Mouse (Mus musculus): ENCODE results near the gene Amdhd1. TPM values are rescaled to one million over a fixed set of nuclear protein-coding genes. Genes with fewer than 3 reads are reported as not detected.

Amdhd1 gene
- polyA plus RNA-seq (2014; fragmentation: Nextera tagmentation; extraction: Ambion mirVana), result 0.18 TPM in 1 of 2 replicates, not detected in the other

GRCm38 (mm10) chr10:93539775-93540430 is at the start of gene Amdhd1:
TSS of gene Amdhd1 (minus strand) at chr10:93540033.
- peak; percentile 85 for DNase-seq (ENCODE audit: low spot score)
- H3K36me3 ChIP-seq (ENCODE audit: control insufficient read depth, insufficient read depth, low read length), result no peaks in the 10 kb centered on the region
- 3% methylated on average over 35 of the region's 35 CpGs for WGBS
- peak within 1 kb of the TSS; percentile 54 for H3K9ac ChIP-seq (ENCODE audit: low read length)
- H3K27ac ChIP-seq (ENCODE audit: low read depth, low read length), result no peak within 1 kb of the TSS
- peak; percentile 95 for ATAC-seq
- no peaks in the 10 kb centered on the region for H3K27me3 ChIP-seq (replicated peaks; ENCODE audit: control insufficient read depth, insufficient read depth, low read length)
- no peaks in the 10 kb centered on the region for H3K4me1 ChIP-seq (ENCODE audit: control insufficient read depth, insufficient read depth, low read length)
- H3K4me2 ChIP-seq (ENCODE audit: low read length), result peak within 1 kb of the TSS; percentile 69
- peak within 1 kb of the TSS; percentile 30 for H3K4me3 ChIP-seq (ENCODE audit: low read depth, low read length)
- no peaks in the 10 kb centered on the region for H3K9me3 ChIP-seq (replicated peaks; ENCODE audit: control insufficient read depth, low read length)

- H3K27ac ChIP-seq (ENCODE audit: low read depth, low read length), result peak within 1 kb of the TSS; percentile 72
- DNase-seq (ENCODE audit: low spot score) (peak; percentile 96), ATAC-seq (peak; percentile 91)
- no peaks in the 10 kb centered on the region for H3K27me3 ChIP-seq (replicated peaks; ENCODE audit: control insufficient read depth, insufficient read depth, low read length)
- under 1% methylated on average over 62 of the region's 63 CpGs for WGBS
- peak within 1 kb of the TSS; percentile 81 for H3K4me3 ChIP-seq (ENCODE audit: low read depth, low read length)
- peaks cover 26% of the 10 kb centered on the region for H3K36me3 ChIP-seq (ENCODE audit: control insufficient read depth, insufficient read depth, low read length)
- H3K4me2 ChIP-seq (ENCODE audit: low read length), result peak within 1 kb of the TSS; percentile 93
- peak within 1 kb of the TSS; percentile 90 for H3K9ac ChIP-seq (ENCODE audit: low read length)
- H3K4me1 ChIP-seq (ENCODE audit: control insufficient read depth, insufficient read depth, low read length), result peaks cover 12% of the 10 kb centered on the region; the same call in 1 of the 2 replicates
- H3K9me3 ChIP-seq (replicated peaks; ENCODE audit: control insufficient read depth, low read length), result no peaks in the 10 kb centered on the region
These were observed 49.5 kb upstream of the Amdhd1 start, which contains the start of gene Snrpf for GRCm38 (mm10) chr10:93589281-93589848. TSS of gene Snrpf (minus strand) at chr10:93589706.

- WGBS, result 1% methylated on average over 11 of the region's 11 CpGs
- DNase-seq (ENCODE audit: low spot score) (peak; percentile 37), ATAC-seq (peak; percentile 24; the same call in 1 of the 2 replicates)
These were observed 49.0 kb upstream of the Amdhd1 start for GRCm38 (mm10) chr10:93588796-93589195.

GRCm38 (mm10) chr10:93577271-93577886 is 37.5 kb upstream of the Amdhd1 start:
- H3K4me2 ChIP-seq (ENCODE audit: low read length), result no peak overlapping the region
- H3K4me1 ChIP-seq (ENCODE audit: control insufficient read depth, insufficient read depth, low read length), result no peaks in the 10 kb centered on the region
- DNase-seq (ENCODE audit: low spot score), result peak; percentile 84
- H3K9me3 ChIP-seq (replicated peaks; ENCODE audit: control insufficient read depth, low read length), result no peaks in the 10 kb centered on the region
- no peak overlapping the region for H3K27ac ChIP-seq (ENCODE audit: low read depth, low read length)
- no peaks in the 10 kb centered on the region for H3K27me3 ChIP-seq (replicated peaks; ENCODE audit: control insufficient read depth, insufficient read depth, low read length)
- no peak for ATAC-seq
- no peak overlapping the region for H3K9ac ChIP-seq (ENCODE audit: low read length)
- H3K4me3 ChIP-seq (ENCODE audit: low read depth, low read length), result no peak overlapping the region
- H3K36me3 ChIP-seq (ENCODE audit: control insufficient read depth, insufficient read depth, low read length), result peaks cover 12% of the 10 kb centered on the region
- 74% methylated on average over 13 of the region's 13 CpGs for WGBS

More at GRCm38 (mm10) chr10:93588796-93589195, 49.0 kb upstream of the Amdhd1 start:
- H3K4me3 ChIP-seq (ENCODE audit: low read depth, low read length), result peak overlapping the region; percentile 81
- no peaks in the 10 kb centered on the region for H3K9me3 ChIP-seq (replicated peaks; ENCODE audit: control insufficient read depth, low read length)
- H3K4me2 ChIP-seq (ENCODE audit: low read length), result peak overlapping the region; percentile 93
- peaks cover 30% of the 10 kb centered on the region for H3K36me3 ChIP-seq (ENCODE audit: control insufficient read depth, insufficient read depth, low read length)
- H3K9ac ChIP-seq (ENCODE audit: low read length), result peak overlapping the region; percentile 90
- peaks cover 12% of the 10 kb centered on the region; the same call in 1 of the 2 replicates for H3K4me1 ChIP-seq (ENCODE audit: control insufficient read depth, insufficient read depth, low read length)
- peak overlapping the region; percentile 72 for H3K27ac ChIP-seq (ENCODE audit: low read depth, low read length)
- H3K27me3 ChIP-seq (replicated peaks; ENCODE audit: control insufficient read depth, insufficient read depth, low read length), result no peaks in the 10 kb centered on the region

- Histone ChIP-seq H3K4me1 (ENCODE audit: control insufficient read depth, insufficient read depth, low read length) (no peaks in the 10 kb centered on the region), H3K9me3 (replicated peaks; ENCODE audit: control insufficient read depth, low read length) (no peaks in the 10 kb centered on the region), H3K4me2 (ENCODE audit: low read length) (no peak overlapping the region), H3K9ac (ENCODE audit: low read length) (no peak overlapping the region), H3K36me3 (ENCODE audit: control insufficient read depth, insufficient read depth, low read length) (0 out of 2 replicates have a peak, but pooled peaks cover 2% of the 10 kb centered on the region), H3K27me3 (replicated peaks; ENCODE audit: control insufficient read depth, insufficient read depth, low read length) (no peaks in the 10 kb centered on the region), H3K27ac (ENCODE audit: low read depth, low read length) (no peak overlapping the region), H3K4me3 (ENCODE audit: low read depth, low read length) (no peak overlapping the region)
- 92% methylated on average over 8 of the region's 8 CpGs for WGBS
- ATAC-seq (no peak), DNase-seq (ENCODE audit: low spot score) (no peak)
These were observed 36.1 kb upstream of the Amdhd1 start for GRCm38 (mm10) chr10:93575960-93576359.

- Histone ChIP-seq H3K36me3 (ENCODE audit: control insufficient read depth, insufficient read depth, low read length) (no peaks in the 10 kb centered on the region), H3K4me3 (ENCODE audit: low read depth, low read length) (no peak overlapping the region), H3K4me1 (ENCODE audit: control insufficient read depth, insufficient read depth, low read length) (no peaks in the 10 kb centered on the region), H3K27me3 (replicated peaks; ENCODE audit: control insufficient read depth, insufficient read depth, low read length) (no peaks in the 10 kb centered on the region), H3K9me3 (replicated peaks; ENCODE audit: control insufficient read depth, low read length) (no peaks in the 10 kb centered on the region), H3K27ac (ENCODE audit: low read depth, low read length) (no peak overlapping the region), H3K4me2 (ENCODE audit: low read length) (no peak overlapping the region), H3K9ac (ENCODE audit: low read length) (no peak overlapping the region)
- DNase-seq (ENCODE audit: low spot score), result no peak
- ATAC-seq, result no peak
- 66% methylated on average over 4 of the region's 4 CpGs for WGBS
These were observed 35.1 kb upstream of the Amdhd1 start for GRCm38 (mm10) chr10:93574966-93575365.

- DNase-seq (ENCODE audit: low spot score), result no peak
These were observed 32.4 kb upstream of the Amdhd1 start for GRCm38 (mm10) chr10:93572209-93572608.

GRCm38 (mm10) chr10:93568671-93569070 is 28.8 kb upstream of the Amdhd1 start:
- Histone ChIP-seq H3K9me3 (replicated peaks; ENCODE audit: control insufficient read depth, low read length) (no peaks in the 10 kb centered on the region), H3K36me3 (ENCODE audit: control insufficient read depth, insufficient read depth, low read length) (no peaks in the 10 kb centered on the region), H3K4me2 (ENCODE audit: low read length) (no peak overlapping the region), H3K27ac (ENCODE audit: low read depth, low read length) (no peak overlapping the region), H3K4me3 (ENCODE audit: low read depth, low read length) (no peak overlapping the region), H3K9ac (ENCODE audit: low read length) (no peak overlapping the region), H3K27me3 (replicated peaks; ENCODE audit: control insufficient read depth, insufficient read depth, low read length) (no peaks in the 10 kb centered on the region), H3K4me1 (ENCODE audit: control insufficient read depth, insufficient read depth, low read length) (no peaks in the 10 kb centered on the region)
- ATAC-seq, result no peak
- 86% methylated on average over 6 of the region's 6 CpGs for WGBS
- DNase-seq (ENCODE audit: low spot score), result no peak

More at GRCm38 (mm10) chr10:93572209-93572608, 32.4 kb upstream of the Amdhd1 start:
- H3K9ac ChIP-seq (ENCODE audit: low read length), result no peak overlapping the region
- H3K4me3 ChIP-seq (ENCODE audit: low read depth, low read length), result no peak overlapping the region
- H3K27ac ChIP-seq (ENCODE audit: low read depth, low read length), result no peak overlapping the region
- H3K4me1 ChIP-seq (ENCODE audit: control insufficient read depth, insufficient read depth, low read length), result no peaks in the 10 kb centered on the region
- no peaks in the 10 kb centered on the region for H3K9me3 ChIP-seq (replicated peaks; ENCODE audit: control insufficient read depth, low read length)
- H3K27me3 ChIP-seq (replicated peaks; ENCODE audit: control insufficient read depth, insufficient read depth, low read length), result no peaks in the 10 kb centered on the region
- H3K36me3 ChIP-seq (ENCODE audit: control insufficient read depth, insufficient read depth, low read length), result no peaks in the 10 kb centered on the region
- no peak overlapping the region for H3K4me2 ChIP-seq (ENCODE audit: low read length)
- 45% methylated on average over 2 of the region's 2 CpGs for WGBS
- no peak for ATAC-seq
